Mouse (Mus musculus) bone marrow, adult 2 months (tissue): ENCODE measurements around the gene Mrps11.

Source experiments
- CTCF ChIP-seq: fragments of 200-500 bp; IDR thresholded peaks from 2 replicates; pipeline ENCODE4 v1.5.1; 2011; ENCODE audit warnings: low read length, control low read depth; ENCODE audit not compliant: control insufficient read depth, insufficient read depth
- POLR2A ChIP-seq: fragments of 200-500 bp; IDR thresholded peaks from 2 replicates; pipeline ENCODE4 v1.6.1; 2011; ENCODE audit warnings: low read depth, mild to moderate bottlenecking, control low read depth, low read length, borderline replicate concordance; ENCODE audit not compliant: control insufficient read depth

GRCm38 (mm10) chr7:78818336-78818735, 35.4 kb downstream of the Mrps11 start:
- no peak for TF ChIP-seq CTCF
- TF ChIP-seq POLR2A: no peak
